Mouse (Mus musculus): ENCODE data around the gene Klra6. TPM values are rescaled to one million over a fixed set of nuclear protein-coding genes. Genes with fewer than 3 reads are reported as not detected.
"Not testable (repeated sequence)": the region's sequence is repeated elsewhere in the genome, so short reads cannot be mapped to it uniquely, and the experiment has no call there.

Klra6 gene
- not detected for total RNA-seq (2022)

- no peak for DNase-seq (ENCODE audit: low spot score in 2 of 2)
Measured at GRCm38 (mm10) chr6:130026854-130027253, at the start of gene Klra6. TSS of gene Klra6 (minus strand) at chr6:130026954.

GRCm38 (mm10) chr6:130067171-130067570 lies 40.4 kb upstream of the Klra6 start, which contains the start of gene Klra4:
TSS of gene Klra4 (minus strand) at chr6:130067271.
- not testable (repeated sequence) for DNase-seq (ENCODE audit: low spot score in 2 of 2)

- DNase-seq (ENCODE audit: low spot score in 2 of 2), result no peak
Measured at GRCm38 (mm10) chr6:130065196-130065595, 38.4 kb upstream of the Klra6 start.

GRCm38 (mm10) chr6:130035146-130035545 lies 8.4 kb upstream of the Klra6 start:
- not testable (repeated sequence) for DNase-seq (ENCODE audit: low spot score in 2 of 2)

GRCm38 (mm10) chr6:130031493-130032089 lies 4.8 kb upstream of the Klra6 start:
- not testable (repeated sequence) for DNase-seq (ENCODE audit: low spot score in 2 of 2)

Other genes starting within 250 kb of the Klra6 start
- not detected for gene Gm156, start 242.7 kb downstream of the Klra6 start, total RNA-seq (2022)
- not detected for gene Gm17631, start 164.3 kb downstream of the Klra6 start, total RNA-seq (2022)
- gene Klra17, start 150.3 kb downstream of the Klra6 start, total RNA-seq (2022), result not detected
- gene Klra5, start 109.3 kb downstream of the Klra6 start, total RNA-seq (2022), result not detected
- not detected for gene Klra4, start 40.3 kb upstream of the Klra6 start, total RNA-seq (2022)
- under 1 TPM in 1 of 4 experiments, not detected in 3; 0.39 TPM for gene Klra8, start 102.9 kb upstream of the Klra6 start, total RNA-seq (2022)
- not detected for gene Klra9, start 166.2 kb upstream of the Klra6 start, total RNA-seq (2022)
- gene Klra7, start 206.4 kb upstream of the Klra6 start, total RNA-seq (2022), result not detected

Measured in layer of hippocampus, adult 8-10 months (tissue).